Mouse (Mus musculus) embryo, embryonic 10.5 days (tissue): ENCODE results near the gene Gm20931.
"Not testable (repeated sequence)": the region's sequence is repeated elsewhere in the genome, so short reads cannot be mapped to it uniquely, and the experiment has no call there.

Experiments
- DNase-seq: peaks from one replicate; pipeline ENCODE4 v3.0.0-alpha.2; 2015; ENCODE audit warnings: low spot score

The Gm20931 gene

DNA sequence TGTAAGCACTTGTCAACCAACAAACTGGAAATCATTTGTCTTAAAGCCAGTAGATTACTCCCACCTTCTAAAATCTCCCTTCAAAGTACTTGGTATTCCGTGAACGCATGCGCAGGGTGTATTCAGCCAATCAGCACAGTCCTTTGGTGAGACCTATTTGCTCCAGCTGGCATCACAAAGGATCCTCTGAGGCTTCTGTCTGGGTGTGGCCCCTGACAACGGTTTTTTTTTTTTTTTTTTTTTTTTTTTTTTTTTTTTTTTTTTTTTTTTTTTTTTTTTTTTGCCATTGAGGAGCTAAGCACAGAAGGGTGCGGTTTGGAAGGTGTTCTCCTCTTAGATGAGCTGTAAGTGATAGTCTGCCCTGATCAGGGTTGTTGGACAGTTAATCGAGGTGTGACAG is at the start of gene Gm20931:
Gene Gm20931, plus strand, starts transcription at position 301 of the 400 bp plus-strand sequence.
- DNase-seq: not testable (repeated sequence)
